Mouse (Mus musculus) testis, postnatal 10 days (tissue): ENCODE results near the gene Tpm3-rs7.
"Not testable (repeated sequence)": the region's sequence is repeated elsewhere in the genome, so short reads cannot be mapped to it uniquely, and the experiment has no call there.

ENCODE experiments used
- DNase-seq: peaks from one replicate; pipeline ENCODE4 v3.0.0; 2021; ENCODE audit warnings: low spot score

Gene Tpm3-rs7

DNA sequence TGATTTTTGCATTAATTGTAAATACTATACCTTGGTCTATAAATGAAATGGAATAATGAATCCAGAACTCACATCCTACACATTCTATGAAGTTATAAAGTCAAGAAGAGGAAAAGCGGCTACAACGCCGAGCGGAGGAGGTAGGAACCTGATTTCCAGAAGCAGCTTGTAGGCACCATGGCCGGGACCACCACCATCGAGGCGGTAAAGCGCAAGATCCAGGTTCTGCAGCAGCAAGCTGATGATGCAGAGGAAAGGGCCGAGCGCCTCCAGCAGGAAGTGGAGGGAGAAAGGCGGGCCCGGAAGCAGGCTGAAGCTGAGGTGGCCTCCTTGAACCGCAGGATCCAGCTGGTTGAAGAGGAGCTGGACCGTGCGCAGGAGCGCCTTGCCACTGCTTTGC lies at the start of gene Tpm3-rs7:
Gene Tpm3-rs7, plus strand, starts transcription at position 110 of the 400 bp plus-strand sequence.
- not testable (repeated sequence) for DNase-seq

DNA sequence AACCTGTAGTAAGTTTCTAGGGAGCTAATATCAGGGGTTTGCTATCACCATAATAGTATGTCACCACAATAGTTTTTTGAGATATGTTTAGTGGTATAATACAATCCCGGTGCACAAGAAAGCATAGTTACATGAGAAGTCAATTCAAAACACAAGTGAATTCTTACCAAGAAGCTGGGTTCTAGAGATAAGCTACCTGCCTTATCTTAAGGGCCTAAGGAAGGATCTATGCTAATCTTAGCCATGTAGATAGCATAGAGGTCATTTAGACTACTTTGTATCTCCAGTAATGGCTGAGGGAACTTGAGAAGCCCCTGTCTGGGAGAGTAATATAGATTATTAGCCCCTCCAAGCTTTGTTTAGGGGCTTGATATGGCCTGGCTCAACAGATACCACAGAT lies 2.6 kb downstream of the Tpm3-rs7 start:
- no peak for DNase-seq

DNA sequence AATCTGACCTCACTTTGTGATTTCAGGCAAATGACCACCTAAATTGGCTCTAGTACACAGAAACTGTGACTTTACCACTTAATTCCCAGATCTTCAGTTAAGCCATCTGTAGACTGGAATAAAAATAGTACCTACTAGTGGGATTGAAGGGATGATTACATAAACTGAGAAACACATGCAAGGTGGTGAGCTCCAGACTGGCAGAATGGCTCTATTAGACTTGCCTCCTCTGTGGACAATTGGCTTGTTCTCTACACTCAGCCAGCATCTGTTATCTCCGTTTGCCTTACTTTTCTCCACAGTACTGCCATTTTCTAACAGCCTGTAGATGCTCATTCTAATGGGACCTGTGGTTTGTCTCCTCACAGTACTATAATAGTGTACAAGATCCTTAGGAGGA lies 49.0 kb downstream of the Tpm3-rs7 start:
- DNase-seq, result no peak
